Mouse (Mus musculus): ENCODE data around the gene Stpg1.

Gene Stpg1

DNA sequence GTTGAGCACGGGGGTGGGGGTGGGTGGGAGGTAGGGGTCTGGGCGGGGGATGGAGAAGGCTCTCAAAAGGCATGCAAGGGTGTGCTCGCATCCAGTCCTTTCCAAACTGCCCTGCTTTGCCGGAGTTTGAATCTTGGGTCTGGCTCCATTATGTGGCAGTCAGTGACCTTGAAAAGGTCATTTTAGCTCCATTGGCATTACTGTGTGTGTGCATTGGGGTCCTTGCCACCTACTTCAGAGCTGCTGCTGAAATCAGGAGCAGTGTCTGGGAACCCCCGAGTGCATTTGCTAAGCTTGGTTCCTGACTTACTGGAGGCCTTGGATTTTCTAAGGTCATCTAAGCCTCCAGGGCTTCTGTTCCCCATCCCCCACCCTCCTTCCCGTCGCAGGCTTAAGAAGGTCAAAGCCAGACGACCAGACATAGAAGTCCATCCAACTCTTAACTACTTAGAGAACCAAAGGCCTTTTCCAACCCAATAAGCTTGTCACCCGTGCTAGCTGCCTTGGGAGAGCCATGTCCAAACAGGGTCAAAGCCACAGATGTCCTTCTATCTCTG lies 54.0 kb downstream of the Stpg1 start:
- DNase-seq (ENCODE audit: extremely low read depth, low read depth) = no peak

DNA sequence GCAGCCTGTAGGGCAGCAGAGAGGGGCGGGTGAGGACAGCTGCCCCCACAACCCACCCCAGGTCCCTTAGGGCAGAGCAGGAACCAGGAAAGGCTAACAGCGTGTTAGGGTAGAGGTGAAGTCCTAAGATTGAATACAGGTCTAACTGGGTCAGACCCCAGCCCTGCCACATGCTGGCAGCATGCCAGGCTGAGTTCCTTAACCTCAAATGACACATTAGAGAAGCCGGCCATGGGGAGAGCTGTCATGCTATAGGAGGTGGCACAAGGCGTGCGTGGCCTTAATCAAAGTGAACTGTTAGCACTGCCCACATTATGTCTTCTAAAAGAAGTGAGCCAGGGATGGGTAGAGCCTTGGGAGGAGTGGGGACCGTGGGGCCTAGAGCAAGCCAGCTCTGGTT lies 54.7 kb downstream of the Stpg1 start:
- no peak for DNase-seq (ENCODE audit: extremely low read depth, low read depth)

DNA sequence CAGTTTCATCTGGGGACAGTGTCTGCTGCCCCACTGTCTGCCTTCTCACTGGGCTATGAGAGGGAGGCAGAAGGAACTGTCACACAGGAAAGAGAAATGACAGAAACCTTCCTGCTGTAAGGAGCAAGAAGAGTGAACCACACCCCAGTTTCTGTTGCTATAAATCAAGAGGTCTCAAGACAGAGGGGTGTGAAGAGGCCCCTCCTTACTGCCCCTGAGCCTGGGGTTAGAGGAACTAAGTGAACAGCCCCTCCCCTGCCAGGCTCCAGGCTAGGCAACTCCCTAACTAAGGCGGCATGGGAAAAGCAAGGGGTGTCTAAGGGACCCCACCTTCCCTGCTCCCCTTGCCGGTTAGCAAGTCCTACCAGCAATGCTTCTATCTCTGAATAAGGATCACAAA lies 69.2 kb downstream of the Stpg1 start:
- no peak for DNase-seq (ENCODE audit: extremely low read depth, low read depth)

DNA sequence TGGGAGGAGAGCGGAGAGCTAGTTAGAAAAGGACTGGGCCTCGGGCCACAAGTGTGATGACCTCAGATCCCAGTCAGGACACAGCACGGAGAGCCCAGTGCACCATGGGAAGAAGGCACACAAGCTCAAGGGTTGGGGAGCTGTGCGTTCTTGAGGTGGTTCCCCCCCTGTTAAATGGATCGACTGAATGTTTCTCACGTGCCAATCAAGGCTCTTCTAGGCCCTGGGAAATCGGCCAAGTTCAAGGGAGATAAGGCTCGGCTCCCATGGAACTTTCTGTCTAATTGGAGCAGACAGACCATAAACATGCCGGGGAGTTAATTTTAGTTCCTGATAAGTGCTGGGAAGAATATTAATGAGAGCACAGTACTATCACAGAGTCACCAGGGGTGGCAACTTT lies 70.8 kb downstream of the Stpg1 start:
- DNase-seq (ENCODE audit: extremely low read depth, low read depth) = peak; percentile 91

DNA sequence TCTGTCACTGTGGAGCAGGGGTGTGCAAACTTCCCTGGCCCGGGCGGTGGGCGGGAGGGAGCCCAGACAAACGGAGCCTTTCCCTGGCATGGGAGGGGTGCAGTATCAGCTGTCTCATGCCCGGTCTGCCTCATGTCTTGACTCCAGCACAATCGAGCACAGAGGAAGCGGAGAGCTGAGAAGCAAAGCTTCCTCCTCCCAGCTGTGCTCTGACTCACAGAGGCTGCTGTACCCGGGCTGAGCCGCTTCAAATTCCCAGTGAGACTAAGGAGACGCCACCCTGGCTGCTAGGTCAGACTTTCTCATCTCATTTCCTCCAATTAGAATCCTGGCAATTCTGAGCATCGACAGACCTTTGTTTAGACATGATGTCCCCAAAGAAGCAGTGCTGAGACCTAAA lies 72.5 kb downstream of the Stpg1 start:
- no peak for DNase-seq (ENCODE audit: extremely low read depth, low read depth)

DNA sequence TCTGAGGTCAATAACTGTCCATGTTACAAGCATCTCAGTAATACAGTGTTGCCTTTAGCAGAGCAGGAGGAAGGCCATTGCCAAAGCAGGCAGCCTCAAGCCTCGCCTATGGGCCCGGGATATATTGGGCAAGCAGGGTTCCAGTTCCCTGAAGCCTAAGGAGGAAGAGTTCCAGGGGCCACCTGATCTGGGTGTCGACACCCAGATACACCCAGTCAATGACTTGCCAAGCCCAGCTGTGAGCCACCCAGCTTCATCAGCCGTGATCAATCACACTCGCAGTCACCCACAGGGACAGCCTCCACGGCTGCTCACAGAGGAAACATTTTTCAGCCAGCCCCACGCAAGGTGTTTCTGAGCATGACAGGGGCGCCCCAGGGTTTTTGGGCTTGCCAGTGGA lies 72.9 kb downstream of the Stpg1 start:
- no peak for DNase-seq (ENCODE audit: extremely low read depth, low read depth)

DNA sequence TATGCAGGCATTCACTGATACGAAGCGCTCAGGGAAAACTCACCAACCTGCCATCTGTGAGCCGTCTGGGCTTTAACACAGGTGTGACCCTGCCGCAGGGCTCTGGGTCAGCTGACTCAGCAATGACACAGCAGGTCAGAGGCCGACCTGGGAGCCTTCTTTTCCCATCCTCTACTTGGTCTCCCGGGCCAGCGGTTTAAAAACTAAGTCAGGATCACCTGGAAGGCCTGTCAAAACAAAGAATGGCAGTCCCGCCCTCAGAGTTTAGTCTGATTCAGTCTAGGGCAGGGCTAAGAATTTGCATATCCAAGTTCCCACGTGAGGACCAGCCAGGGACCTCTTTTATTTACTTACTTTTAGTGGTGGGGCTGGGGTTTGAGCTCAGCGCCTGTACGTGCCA lies 74.6 kb downstream of the Stpg1 start:
- no peak for DNase-seq (ENCODE audit: extremely low read depth, low read depth)

DNA sequence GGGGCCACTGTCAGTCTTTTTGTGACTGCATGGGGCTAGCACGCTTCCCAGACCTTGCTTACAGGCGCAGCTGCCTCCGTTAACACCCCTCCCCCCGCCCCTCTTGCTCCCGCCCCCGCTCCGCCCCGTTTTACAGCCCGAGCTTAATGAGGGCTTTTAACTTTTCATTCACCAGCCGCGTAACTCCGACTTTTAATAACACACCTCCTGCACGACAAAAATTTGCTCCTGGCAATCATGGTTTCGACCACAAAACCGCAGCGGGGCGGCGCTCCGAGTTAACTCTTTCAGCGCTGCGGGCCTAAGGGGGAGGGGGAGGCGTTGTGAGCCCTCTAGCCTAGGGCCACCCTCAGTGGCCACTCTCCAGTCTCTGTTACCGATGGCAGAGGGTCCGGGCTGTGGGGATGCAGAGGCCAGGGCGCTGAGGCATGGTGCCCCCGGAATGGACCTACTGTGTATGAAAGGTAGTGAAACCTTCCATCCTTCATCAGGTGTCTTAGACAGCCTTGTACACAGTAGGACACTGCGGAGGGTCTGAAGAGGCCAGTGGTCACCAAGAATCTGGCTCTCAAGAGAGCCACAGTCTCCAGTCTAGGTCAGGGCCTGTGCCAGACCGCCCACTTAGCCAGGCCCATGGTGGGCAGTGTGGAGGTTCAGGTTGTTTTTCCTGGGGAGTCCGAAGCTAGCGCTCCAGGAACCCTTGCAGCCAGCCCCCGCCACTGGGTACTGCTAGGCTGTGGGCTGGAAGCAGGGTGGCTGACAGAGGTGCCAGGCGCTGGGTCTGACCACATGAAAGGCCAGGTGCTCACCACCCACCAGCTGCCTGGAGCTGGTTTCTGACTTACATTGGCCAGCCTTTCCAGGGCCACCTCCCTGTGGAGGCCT lies 75.8 kb downstream of the Stpg1 start:
- DNase-seq (ENCODE audit: extremely low read depth, low read depth) = peak; percentile 54

DNA sequence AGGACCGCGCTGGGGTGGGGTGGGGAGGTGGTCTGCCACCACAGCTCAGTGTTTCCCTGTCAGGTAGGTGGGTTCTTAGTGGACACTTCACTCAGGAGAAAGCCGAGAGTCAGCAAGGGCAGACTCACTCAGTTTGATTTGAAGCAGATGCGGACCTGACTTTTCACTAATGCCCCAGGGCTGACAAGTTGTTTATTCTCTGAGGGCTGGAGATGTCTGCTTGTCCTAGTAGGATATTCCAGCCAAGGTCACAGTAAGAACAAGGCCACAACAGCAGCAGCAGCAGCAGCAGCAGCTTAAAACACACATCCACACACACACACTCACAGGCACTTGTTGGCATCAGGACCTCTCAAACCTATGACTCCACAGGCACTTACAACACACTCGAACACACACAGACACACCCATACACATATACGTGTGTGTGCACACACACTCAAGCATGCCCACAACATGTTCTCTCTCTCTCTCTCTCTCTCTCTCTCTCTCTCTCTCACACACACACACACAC lies 76.5 kb downstream of the Stpg1 start:
- no peak for DNase-seq (ENCODE audit: extremely low read depth, low read depth)

DNA sequence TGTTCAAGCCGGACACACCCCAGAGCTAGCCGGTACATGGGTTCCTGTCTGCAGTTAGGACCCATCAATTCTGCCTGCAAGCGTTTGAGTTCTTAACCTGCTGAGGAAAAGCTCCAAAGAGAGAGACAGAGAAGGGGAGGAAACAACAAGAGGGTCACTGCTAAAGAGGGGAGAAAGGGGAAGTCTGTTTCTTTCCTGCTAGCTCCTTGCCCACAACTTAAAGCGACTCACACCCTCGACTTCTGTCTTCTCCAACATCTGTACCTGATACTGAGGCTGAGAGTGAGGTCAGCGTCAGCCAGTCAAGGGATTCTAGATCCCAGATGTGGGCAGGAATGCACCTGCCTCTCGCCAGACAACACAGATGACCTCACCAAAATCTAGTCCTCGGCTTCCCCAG lies 77.7 kb downstream of the Stpg1 start:
- peak; percentile 57 for DNase-seq (ENCODE audit: extremely low read depth, low read depth)

DNA sequence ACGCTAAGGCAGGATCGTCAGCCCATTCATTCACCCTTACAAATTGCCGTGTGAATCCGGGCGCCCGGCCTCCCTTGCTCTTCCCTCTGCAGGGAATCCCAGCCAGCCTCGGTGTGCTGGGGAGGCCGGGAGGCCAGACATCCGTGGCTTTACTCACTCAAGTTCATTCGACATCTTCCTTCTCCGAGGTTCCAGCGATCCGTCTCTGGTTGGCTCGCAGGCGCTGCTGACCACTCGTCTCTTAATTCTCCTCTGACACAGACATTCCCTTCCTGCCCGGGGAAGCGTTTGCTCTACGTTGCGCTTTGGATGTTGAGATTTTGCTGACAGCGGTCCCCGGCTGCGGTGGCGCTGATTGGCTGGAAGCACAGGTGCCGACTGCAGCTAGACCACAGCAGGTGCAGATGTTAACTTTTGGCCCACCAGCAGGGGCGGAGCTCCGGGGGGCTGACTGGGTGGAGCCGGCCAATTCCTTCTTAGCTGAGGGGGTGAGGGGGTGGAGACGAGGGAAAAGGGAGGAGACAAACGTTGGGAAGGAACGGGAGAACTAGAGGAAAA lies 78.7 kb downstream of the Stpg1 start, which contains the start of gene Grhl3:
TSS of gene Grhl3 (minus strand) at position 380 of the 558 bp plus-strand sequence.
- no peak for DNase-seq (ENCODE audit: extremely low read depth, low read depth)

DNA sequence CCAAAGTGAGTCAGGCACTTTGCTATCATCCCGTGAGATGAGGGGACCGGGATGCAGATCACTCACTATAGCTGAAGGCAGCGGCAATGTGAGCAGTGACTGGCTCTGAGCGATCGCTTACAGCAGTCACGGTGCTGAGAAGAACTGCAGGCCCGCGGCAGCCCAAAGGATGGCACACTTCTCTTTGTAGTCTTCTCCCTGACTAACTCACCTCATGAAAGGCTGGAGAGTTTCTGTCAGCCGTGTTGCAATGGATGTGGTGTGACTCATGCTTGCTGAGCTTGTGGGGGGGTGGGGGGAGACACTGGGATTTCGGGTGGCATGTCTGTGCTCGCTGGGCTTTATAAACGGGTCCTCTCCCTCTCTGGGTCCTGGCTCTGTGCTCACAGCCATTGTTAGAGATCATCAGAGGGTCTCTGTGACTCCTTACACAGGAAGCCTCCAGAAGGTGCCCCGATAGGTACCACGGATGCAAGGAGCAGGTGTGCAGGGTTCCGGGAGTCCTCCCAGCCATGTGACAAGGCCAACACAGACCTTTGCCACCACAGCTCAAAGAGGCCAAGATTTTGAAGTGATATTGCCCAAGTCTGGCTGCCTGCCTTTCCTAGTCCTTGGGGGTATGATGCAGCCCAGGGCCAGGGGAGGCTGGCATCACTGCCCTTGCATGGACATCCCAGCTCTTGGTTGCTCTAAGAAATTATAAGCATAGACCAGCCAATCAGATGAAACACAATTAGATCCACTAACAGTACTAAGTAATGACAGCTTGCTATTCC lies 81.0 kb downstream of the Stpg1 start:
- DNase-seq (ENCODE audit: extremely low read depth, low read depth) = no peak

DNA sequence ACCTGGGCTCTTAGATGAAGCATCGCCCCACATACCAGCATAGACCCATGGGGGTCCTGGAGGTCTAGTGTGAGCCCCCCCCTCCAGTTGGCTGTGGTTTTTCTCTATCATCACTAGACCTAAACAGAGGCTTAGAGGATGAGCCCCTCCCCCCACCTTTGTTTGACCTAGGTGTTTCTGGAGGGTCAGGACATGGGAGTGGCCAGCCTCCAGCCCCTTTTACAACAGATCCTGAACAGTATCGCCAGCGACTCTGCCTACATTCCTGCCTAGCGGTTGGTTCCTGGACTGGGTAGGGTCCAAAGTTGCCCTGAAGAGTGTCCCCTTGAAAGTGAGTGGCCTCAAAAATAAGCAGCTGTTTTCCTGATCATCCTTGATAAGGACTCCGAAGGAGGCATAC lies 83.9 kb downstream of the Stpg1 start:
- no peak for DNase-seq (ENCODE audit: extremely low read depth, low read depth)

DNA sequence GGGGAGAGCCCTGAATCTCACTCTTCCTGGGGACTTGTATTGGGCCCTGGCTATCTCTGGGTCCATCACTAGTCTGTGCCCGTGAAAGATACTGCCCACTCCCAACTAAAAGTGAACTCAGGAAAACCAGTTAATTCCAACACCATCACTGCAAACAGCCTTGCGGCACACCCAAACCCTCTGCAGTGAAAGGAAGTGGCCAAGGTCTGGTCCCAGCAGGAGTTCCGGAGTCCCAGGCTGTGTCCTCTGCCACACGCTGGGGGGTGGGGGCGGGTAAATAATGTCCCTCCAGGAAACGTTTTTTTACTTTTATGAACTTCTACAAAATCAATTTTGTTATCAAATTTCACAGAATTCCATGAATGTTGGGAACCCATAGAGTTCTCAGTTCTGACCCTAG lies 85.1 kb downstream of the Stpg1 start:
- no peak for DNase-seq (ENCODE audit: extremely low read depth, low read depth)

DNA sequence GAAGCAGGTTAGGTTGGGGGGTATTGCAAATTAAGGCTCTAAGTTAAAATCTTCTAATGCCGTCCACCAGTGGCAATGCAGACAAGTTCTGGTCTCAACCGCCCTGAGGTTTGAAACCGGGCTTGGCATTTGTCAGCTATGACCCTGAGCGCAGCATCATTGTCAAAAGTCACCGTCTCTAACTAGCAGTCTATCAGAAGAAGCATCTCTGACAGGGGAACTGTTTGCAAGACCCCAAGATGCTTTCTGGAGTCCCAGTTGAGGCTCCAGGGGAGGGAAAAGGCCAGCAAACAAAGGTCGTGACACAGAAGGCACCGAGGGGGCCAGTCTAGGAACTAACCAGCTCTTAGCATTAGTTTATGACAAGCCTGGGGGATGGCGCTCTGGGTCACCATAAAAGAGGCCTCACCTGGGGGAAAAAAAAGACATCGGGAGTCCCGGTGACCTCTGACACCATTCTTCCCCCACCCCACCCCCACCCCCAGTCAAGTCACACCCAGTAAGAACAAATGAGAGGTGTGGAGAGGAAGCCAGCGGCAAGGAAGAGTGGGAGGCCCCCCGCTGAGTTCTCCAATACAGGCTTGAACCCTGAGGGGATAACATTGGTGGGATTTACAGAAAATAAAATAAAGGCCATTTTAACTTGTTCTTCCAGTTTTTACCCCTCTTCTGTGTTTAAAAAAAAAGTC lies 86.8 kb downstream of the Stpg1 start:
- DNase-seq (ENCODE audit: extremely low read depth, low read depth) = no peak

DNA sequence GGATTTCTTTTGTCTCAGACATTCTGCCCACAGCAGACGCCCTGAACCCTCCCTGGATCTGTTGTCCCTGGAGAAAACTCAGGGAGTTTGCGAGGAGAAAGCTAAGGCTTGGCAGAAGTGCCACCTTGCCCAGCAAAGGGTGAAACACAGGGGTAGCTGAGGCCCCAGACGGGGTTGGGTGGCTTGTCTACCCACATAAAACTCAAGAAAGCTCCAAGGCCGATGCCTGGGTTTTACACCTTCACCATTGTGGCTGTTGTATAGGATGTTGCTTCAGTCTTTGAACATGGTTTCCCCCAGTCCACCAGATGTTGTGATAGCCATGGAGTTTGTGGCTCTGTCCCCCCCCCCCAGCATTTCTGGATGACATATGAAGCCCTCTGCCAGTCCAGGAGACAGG lies 90.2 kb downstream of the Stpg1 start:
- DNase-seq (ENCODE audit: extremely low read depth, low read depth) = no peak

Measured in MEL-GATA-1-ER (cell line).